Mouse (Mus musculus) embryonic fibroblast, embryonic 13.5 days (primary cell): ENCODE data around the gene Tagln2.

Experiments used
- CTCF ChIP-seq: IDR thresholded peaks from 2 replicates; pipeline ENCODE4 v1.5.1; 2011; ENCODE audit warnings: mild to moderate bottlenecking, control low read depth, low read length, moderate library complexity, borderline replicate concordance; ENCODE audit not compliant: insufficient read depth
- POLR2A ChIP-seq: IDR thresholded peaks from 2 replicates; pipeline ENCODE4 v1.6.1; 2011; ENCODE audit warnings: low read depth, mild to moderate bottlenecking, control low read depth, low read length, moderate library complexity

DNA sequence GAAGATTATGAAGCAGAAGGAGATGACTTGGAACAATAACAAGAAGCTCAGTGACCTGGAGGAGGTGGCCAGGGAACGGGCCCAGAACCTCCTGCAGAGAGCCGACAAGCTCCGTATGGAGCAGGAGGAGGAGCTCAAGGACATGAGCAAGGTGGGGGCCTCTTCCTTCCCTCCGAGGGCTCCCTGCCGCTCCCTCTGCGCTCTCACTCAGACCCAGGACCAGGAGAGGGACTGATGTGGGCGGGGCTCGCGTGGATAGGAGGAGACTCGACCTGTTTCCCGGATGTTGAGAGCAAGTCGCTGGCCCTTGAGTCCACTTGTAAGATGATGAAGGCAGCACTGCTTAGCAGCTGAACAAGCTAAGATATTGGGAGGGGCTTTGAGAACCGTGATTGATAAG is 32.7 kb downstream of the Tagln2 start:
- TF ChIP-seq CTCF: no peak
- TF ChIP-seq POLR2A: no peak
